Mouse (Mus musculus) embryonic facial prominence, embryonic 11.5 days (tissue): ENCODE results near the gene Cblb. TPM values are rescaled to one million over a fixed set of nuclear protein-coding genes. Genes with fewer than 3 reads are reported as not detected.

Source experiments
- ATAC-seq: fragments of 200-750 bp; cut with Nextera tagmentation; replicated peaks from 2 replicates; pipeline ENCODE4 v1.8.0; 2017; ENCODE audit warnings: low read depth; ENCODE audit not compliant: insufficient number of reproducible peaks, low FRiP score, low TSS enrichment
- DNase-seq: peaks from one replicate; pipeline ENCODE4 v3.0.0-alpha.2; 2015; ENCODE audit warnings: low spot score
- H3K27ac ChIP-seq: fragments of 300-500 bp; sonication (generic); replicated peaks from 2 replicates; pipeline ENCODE4 v1.5.1; 2014; ENCODE audit warnings: mild to moderate bottlenecking, low read depth, low read length, control low read depth
- H3K27me3 ChIP-seq: fragments of 300-500 bp; sonication (generic); 2 replicates; pipeline ENCODE4 v1.6.1; 2014; ENCODE audit warnings: mild to moderate bottlenecking, low read length, moderate library complexity, mixed read lengths; ENCODE audit not compliant: control insufficient read depth, insufficient read depth
- H3K36me3 ChIP-seq: fragments of 300-500 bp; sonication (generic); replicated peaks from 2 replicates; pipeline ENCODE4 v1.6.1; 2014; ENCODE audit warnings: low read depth, mild to moderate bottlenecking, low read length, moderate library complexity, mixed read lengths; ENCODE audit not compliant: control insufficient read depth, insufficient read depth
- H3K4me1 ChIP-seq: fragments of 300-500 bp; sonication (generic); 2 replicates; pipeline ENCODE4 v1.6.1; 2014; ENCODE audit warnings: low read length, mixed read lengths; ENCODE audit not compliant: control insufficient read depth, insufficient read depth
- H3K4me2 ChIP-seq: fragments of 300-500 bp; sonication (generic); 2 replicates; pipeline ENCODE4 v1.6.1; 2014; ENCODE audit warnings: low read depth, mild to moderate bottlenecking, control low read depth, low read length, moderate library complexity
- H3K4me3 ChIP-seq: fragments of 300-500 bp; sonication (generic); 2 replicates; pipeline ENCODE4 v1.5.1; 2014; ENCODE audit warnings: low read depth, low read length, control low read depth
- H3K9ac ChIP-seq: fragments of 300-500 bp; sonication (generic); replicated peaks from 2 replicates; pipeline ENCODE4 v1.6.1; 2014; ENCODE audit warnings: mild to moderate bottlenecking, control low read depth, low read length
- H3K9me3 ChIP-seq: fragments of 300-500 bp; sonication (generic); replicated peaks from 2 replicates; pipeline ENCODE4 v1.6.1; 2016; ENCODE audit warnings: mild to moderate bottlenecking, low read length, inconsistent platforms, mixed read lengths; ENCODE audit not compliant: control insufficient read depth
- whole genome bisulfite sequencing: fragments of 180-500 bp; shearing (Covaris S2); extraction: QIAGEN DNeasy Blood & Tissue Kit; methylation state at CpG from one replicate; pipeline ENCODE4 v1.1.7; 2014; 5-methylcytosine and 5-hydroxymethylcytosine counted together
- polyA plus RNA-seq: library from polyadenylated mRNA; unstranded; fragments of >200 nt; fragmentation: Nextera tagmentation; extraction: Ambion mirVana; gene quantifications from 2 replicates; pipeline ENCODE4 v1.2.1, GENCODE M21; 2014

The Cblb gene
- polyA plus RNA-seq, 1 experiment from 2014 or later = 30.0 TPM

DNA sequence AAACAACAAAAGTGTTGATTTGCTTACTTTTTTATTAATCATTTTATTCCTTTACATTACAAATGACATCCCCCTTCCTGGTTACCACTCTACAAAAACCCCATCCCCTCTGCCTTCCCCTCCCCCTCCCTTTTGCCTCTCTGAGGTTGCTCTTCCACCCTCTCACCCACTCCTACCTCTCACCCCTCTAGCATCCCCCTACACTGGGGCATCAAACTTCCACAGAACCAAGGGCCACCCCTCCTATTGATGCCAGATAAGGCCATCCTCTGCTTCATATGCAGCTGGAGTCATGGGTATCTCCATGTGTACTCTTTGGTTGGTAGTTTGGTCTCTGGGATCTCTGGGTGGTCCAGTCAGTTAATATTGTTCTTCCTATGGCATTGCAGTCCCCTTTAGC lies 93.9 kb downstream of the Cblb start:
- Histone ChIP-seq H3K4me2 (no peak overlapping the region), H3K9ac (no peak overlapping the region), H3K9me3 (no peaks in the 10 kb centered on the region), H3K27ac (no peak overlapping the region), H3K36me3 (no peaks in the 10 kb centered on the region), H3K27me3 (no peaks in the 10 kb centered on the region), H3K4me3 (no peak overlapping the region), H3K4me1 (no peaks in the 10 kb centered on the region)
- no peak for ATAC-seq
- DNase-seq = no peak

DNA sequence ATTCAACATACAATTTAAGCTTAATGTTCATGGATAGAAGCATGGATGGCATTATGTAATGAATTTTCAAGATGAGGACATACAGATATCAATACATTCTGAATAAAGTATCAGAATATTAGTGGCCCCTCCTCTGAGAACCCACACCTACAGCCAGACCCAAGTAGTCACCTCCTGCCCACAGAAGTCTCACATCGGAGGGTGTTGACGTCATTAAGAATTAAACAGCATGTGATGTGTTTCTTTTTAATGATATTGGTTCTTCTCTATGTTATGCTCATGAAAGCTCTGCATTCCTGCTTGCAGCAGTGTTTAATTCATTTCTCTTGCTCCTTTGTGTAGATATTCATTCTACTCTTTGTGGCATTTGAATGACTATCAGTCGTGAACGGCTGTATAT lies 94.9 kb downstream of the Cblb start:
- Histone ChIP-seq H3K4me3 (no peak overlapping the region), H3K36me3 (no peaks in the 10 kb centered on the region), H3K27ac (no peak overlapping the region), H3K9me3 (no peaks in the 10 kb centered on the region), H3K4me1 (no peaks in the 10 kb centered on the region), H3K9ac (no peak overlapping the region), H3K4me2 (no peak overlapping the region), H3K27me3 (no peaks in the 10 kb centered on the region)
- no peak for DNase-seq
- WGBS = 91% methylated on average over 4 of the region's 4 CpGs
- ATAC-seq = no peak

DNA sequence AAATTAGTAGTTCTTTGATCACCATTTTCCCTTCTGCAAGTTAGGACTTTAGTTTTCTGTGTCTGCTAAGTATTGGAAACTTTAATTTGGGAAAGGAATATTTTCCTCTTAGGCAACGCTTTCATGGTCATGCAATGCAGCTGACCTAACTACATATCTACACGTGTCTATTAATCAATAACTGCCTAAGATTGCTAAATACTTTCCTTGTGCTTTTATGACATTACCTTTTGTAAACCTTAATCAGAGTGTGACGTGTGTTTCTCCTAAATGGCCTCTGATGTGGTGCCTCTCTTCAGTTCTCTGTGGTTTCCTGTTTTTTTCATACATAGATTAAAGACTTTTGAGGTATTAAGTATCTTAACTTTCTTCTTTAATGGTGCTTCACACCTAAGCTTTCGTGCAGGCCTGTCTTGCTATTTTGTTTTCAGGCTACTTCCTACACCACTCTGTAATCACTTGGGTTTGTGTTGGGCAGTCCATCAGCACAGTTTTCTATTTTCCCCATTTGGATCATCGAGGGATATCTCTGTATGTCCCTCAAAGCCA lies 98.4 kb downstream of the Cblb start:
- H3K9ac ChIP-seq = no peak overlapping the region
- no peaks in the 10 kb centered on the region for H3K4me1 ChIP-seq
- H3K27me3 ChIP-seq = no peaks in the 10 kb centered on the region
- no peak for DNase-seq
- no peak overlapping the region for H3K4me3 ChIP-seq
- WGBS = 85% methylated on average over 5 of the region's 5 CpGs
- ATAC-seq = no peak
- H3K9me3 ChIP-seq = no peaks in the 10 kb centered on the region
- no peak overlapping the region for H3K4me2 ChIP-seq
- no peaks in the 10 kb centered on the region for H3K36me3 ChIP-seq
- H3K27ac ChIP-seq = no peak overlapping the region

DNA sequence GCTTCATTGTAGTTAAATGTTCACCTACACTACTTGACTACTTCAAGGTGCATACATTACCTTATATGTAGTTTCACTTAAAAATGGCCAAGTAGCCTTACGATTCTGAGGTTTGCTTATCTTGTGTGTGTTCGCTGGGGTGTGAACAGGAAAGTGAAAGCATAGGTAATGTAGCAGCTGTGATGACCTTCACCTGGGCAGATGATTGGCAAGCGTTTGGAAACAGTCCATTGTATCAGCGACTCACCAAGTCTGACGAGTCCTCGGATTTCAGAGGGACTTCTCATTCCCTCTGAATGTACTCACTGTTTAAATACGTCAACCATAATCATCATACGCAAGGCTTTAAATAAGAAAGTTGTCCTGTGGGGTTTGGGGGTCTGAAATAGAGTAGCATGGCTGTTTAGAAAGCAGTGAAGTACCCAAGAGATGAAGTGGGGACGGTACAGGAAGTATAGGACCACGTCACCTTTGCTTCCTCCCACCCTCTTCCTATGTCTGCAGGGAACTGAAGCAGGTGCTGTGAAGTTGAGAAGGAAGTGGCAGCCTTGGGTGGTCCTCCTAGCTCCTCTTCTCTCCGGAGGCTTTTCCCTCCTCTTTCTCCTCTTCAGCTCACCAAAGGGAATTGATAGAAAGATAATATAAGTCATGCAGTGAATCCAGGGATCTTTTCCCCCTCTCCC lies 101.9 kb downstream of the Cblb start:
- Histone ChIP-seq H3K27ac (no peak overlapping the region), H3K9ac (no peak overlapping the region), H3K4me2 (no peak overlapping the region), H3K36me3 (no peaks in the 10 kb centered on the region), H3K4me1 (no peaks in the 10 kb centered on the region; the same call in 1 of the 2 replicates), H3K4me3 (no peak overlapping the region), H3K27me3 (no peaks in the 10 kb centered on the region), H3K9me3 (no peaks in the 10 kb centered on the region)
- ATAC-seq = no peak
- DNase-seq = no peak
- 81% methylated on average over 11 of the region's 11 CpGs for WGBS

DNA sequence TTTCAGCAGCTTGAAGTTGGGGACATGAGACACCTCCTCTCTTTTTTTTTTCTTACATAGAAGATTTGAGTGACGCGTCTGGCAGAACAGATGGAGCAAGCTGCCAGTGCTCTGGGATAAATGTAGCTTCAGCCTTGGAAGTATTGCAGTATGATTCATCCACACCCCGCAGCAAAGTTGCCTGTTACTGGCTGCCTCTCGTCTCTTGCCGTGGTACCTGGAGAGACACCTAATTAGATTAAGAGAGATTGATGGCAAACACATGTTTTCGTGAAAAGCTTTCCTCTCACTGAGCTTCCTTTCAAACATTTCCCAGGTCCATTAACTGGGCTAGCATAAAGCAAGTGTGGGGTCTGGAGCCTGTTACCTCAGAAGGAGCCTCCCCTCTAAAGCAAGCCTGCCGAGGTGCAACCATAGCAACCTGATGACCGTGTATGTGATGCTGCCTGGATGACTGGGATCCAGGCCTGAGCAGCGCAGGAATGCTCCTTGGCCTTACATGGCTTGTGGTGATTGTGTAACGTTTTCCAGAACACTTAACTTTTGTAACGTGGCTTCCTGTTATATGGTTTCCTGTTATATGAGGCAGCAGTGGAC lies 103.7 kb downstream of the Cblb start:
- Histone ChIP-seq H3K4me2 (peak overlapping the region; percentile 6; the same call in 1 of the 2 replicates), H3K9me3 (no peaks in the 10 kb centered on the region), H3K4me3 (no peak overlapping the region), H3K27me3 (no peaks in the 10 kb centered on the region), H3K9ac (no peak overlapping the region), H3K27ac (no peak overlapping the region), H3K36me3 (no peaks in the 10 kb centered on the region), H3K4me1 (no peaks in the 10 kb centered on the region; the same call in 1 of the 2 replicates)
- ATAC-seq (peak; percentile 90), DNase-seq (peak; percentile 82)
- WGBS = 35% methylated on average over 11 of the region's 11 CpGs

DNA sequence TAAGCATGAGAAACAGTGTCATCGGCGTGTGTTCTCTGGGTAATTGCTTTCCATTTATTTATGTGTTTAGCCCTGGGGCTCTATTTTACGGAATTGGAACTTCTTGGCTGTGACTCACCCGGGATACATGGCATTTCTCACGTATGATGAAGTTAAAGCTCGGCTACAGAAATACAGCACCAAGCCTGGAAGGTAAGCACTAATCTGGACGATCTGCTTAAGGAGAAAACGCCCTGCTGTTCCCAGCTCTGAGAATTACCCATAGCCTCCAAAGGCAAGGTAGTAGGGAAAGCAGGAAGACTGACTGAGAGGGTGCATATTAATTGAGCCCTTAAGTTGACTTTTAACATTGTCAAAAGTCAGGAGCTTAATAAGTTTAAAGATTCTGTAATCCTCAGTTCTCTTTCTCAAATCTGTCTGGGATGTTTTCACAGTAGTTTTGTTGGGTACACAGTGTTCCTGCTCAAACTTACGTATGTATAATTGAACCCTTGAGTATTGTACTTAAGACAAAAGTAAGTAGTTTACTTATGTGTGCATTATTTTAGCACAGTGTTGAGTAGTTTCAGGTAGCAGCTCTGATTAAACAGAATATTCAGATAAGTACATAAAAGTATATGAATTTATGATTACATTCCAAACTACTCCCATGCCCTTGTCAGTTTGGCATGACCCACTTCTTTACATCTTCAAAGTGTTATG lies 104.8 kb downstream of the Cblb start:
- no peak overlapping the region for H3K9ac ChIP-seq
- ATAC-seq (no peak), DNase-seq (no peak)
- H3K27ac ChIP-seq = no peak overlapping the region
- no peak overlapping the region for H3K4me3 ChIP-seq
- 81% methylated on average over 9 of the region's 9 CpGs for WGBS
- H3K27me3 ChIP-seq = no peaks in the 10 kb centered on the region
- H3K9me3 ChIP-seq = no peaks in the 10 kb centered on the region
- H3K4me1 ChIP-seq = no peaks in the 10 kb centered on the region; the same call in 1 of the 2 replicates
- no peak overlapping the region for H3K4me2 ChIP-seq
- no peaks in the 10 kb centered on the region for H3K36me3 ChIP-seq

DNA sequence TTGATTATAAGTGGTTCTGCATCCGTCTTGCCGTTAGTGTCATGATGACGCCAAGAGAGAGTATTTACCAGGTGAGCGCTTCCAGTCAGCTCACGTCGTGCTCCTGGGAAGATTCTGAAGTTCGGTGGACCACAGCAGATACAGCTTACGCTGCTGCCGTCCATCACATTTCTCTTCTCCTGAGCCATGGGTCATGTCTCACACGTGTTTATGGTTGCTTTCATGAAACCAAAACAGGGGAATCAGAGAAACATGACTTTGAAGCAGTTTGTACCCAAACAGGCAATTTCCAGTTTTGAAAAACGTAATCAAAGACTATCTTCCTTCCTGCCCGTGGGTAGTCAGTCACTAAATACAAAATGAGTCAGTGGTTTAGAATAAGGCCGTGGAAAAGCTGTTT lies 112.1 kb downstream of the Cblb start:
- no peaks in the 10 kb centered on the region; the same call in 1 of the 2 replicates for H3K36me3 ChIP-seq
- H3K27ac ChIP-seq = no peak overlapping the region
- ATAC-seq (no peak), DNase-seq (no peak)
- no peaks in the 10 kb centered on the region for H3K27me3 ChIP-seq
- H3K4me2 ChIP-seq = no peak overlapping the region
- no peaks in the 10 kb centered on the region for H3K9me3 ChIP-seq
- no peaks in the 10 kb centered on the region for H3K4me1 ChIP-seq
- H3K4me3 ChIP-seq = no peak overlapping the region
- WGBS = 93% methylated on average over 13 of the region's 13 CpGs
- no peak overlapping the region for H3K9ac ChIP-seq

DNA sequence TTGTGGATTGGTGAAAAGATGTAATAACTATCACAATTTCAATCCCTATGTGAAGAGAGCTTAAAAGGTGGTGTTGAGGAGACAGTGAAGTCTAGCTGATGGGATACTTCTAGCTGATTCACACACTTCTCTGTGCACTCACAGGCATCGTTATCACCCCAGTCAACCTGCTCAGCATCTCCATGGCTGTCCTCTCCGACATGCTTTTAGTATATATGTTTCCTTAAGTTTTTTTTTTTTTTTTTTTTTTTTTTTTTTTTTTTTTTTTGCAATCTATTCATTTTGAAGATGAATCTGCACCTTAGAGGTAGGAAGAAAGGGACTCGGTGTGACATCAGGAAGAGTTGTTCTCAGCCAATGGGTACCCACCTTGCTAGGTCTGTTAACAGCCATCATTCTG lies 112.8 kb downstream of the Cblb start:
- H3K36me3 ChIP-seq = no peaks in the 10 kb centered on the region; the same call in 1 of the 2 replicates
- DNase-seq (no peak), ATAC-seq (no peak)
- no peak overlapping the region for H3K27ac ChIP-seq
- no peak overlapping the region for H3K4me2 ChIP-seq
- H3K9ac ChIP-seq = no peak overlapping the region
- no peaks in the 10 kb centered on the region for H3K4me1 ChIP-seq
- no peak overlapping the region for H3K4me3 ChIP-seq
- H3K9me3 ChIP-seq = no peaks in the 10 kb centered on the region
- no peaks in the 10 kb centered on the region for H3K27me3 ChIP-seq
- WGBS = 87% methylated on average over 3 of the region's 3 CpGs
